Mouse (Mus musculus) stomach, embryonic 15.5 days (tissue): ENCODE data around the gene Rad9a. TPM values are rescaled to one million over a fixed set of nuclear protein-coding genes. Genes with fewer than 3 reads are reported as not detected.
A peak's percentile ranks its signal among the peaks of the same experiment; 100 is the strongest.

Source experiments
- ATAC-seq: fragments of 200-750 bp; cut with Nextera tagmentation; 2 replicates; pipeline ENCODE4 v1.8.0; 2017; ENCODE audit warnings: low read depth, moderate number of reproducible peaks, moderate TSS enrichment; ENCODE audit not compliant: insufficient read depth, low FRiP score
- H3K27ac ChIP-seq: fragments of 300-500 bp; sonication (generic); 2 replicates; pipeline ENCODE4 v1.5.1; 2015; ENCODE audit warnings: mild to moderate bottlenecking, inconsistent platforms
- H3K27me3 ChIP-seq: fragments of 300-500 bp; sonication (generic); replicated peaks from 2 replicates; pipeline ENCODE4 v1.6.1; 2015; ENCODE audit warnings: inconsistent platforms
- H3K36me3 ChIP-seq: fragments of 300-500 bp; sonication (generic); 2 replicates; pipeline ENCODE4 v1.6.1; 2015; ENCODE audit warnings: inconsistent platforms
- H3K4me1 ChIP-seq: fragments of 300-500 bp; sonication (generic); 2 replicates; pipeline ENCODE4 v1.6.1; 2015; ENCODE audit warnings: inconsistent platforms
- H3K4me2 ChIP-seq: fragments of 300-500 bp; sonication (generic); 2 replicates; pipeline ENCODE4 v1.6.1; 2015; ENCODE audit warnings: mild to moderate bottlenecking, inconsistent platforms
- H3K4me3 ChIP-seq: fragments of 300-500 bp; sonication (generic); replicated peaks from 2 replicates; pipeline ENCODE4 v1.5.1; 2015; ENCODE audit warnings: inconsistent platforms
- H3K9ac ChIP-seq: fragments of 300-500 bp; sonication (generic); 2 replicates; pipeline ENCODE4 v1.6.1; 2015; ENCODE audit warnings: inconsistent platforms
- H3K9me3 ChIP-seq: fragments of 300-500 bp; sonication (generic); 2 replicates; pipeline ENCODE4 v1.6.1; 2016; ENCODE audit warnings: inconsistent platforms
- WGBS: fragments of 180-500 bp; shearing (Covaris S2); methylation state at CpG from one replicate; pipeline ENCODE4 v1.1.7; 2015; 5-methylcytosine and 5-hydroxymethylcytosine counted together
- polyA plus RNA-seq: library from polyadenylated mRNA; unstranded; fragments of >200 nt; fragmentation: Nextera tagmentation; extraction: Ambion mirVana; gene quantifications from 2 replicates; pipeline ENCODE4 v1.2.1, GENCODE M21; 2015

Gene Rad9a
- polyA plus RNA-seq, 1 experiment from 2014 or later = 25.4 TPM

DNA sequence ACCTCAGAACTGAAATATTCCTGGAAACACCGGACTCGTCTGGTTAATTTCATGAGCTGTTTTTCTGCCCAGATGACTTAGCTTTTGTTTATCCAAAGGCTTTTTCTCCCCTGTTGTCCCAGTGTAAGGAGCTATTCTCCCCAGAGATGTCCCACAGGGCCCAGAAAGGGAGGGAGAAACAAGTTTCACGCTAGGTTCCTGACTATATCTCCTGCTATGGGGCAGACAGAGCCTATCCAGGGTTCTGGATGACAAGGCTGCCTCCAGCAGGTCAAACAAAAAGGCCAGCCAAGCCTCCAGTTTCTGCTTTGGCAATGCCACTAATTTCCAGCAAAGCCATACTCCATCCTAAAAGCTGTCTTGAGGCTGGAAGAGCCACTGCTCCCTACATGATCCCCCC is 16.4 kb upstream of the Rad9a start:
- Histone ChIP-seq H3K4me1 (peaks cover 67% of the 10 kb centered on the region), H3K4me2 (peak overlapping the region; percentile 92; the same call in 1 of the 2 replicates), H3K27ac (peak overlapping the region; percentile 57), H3K9me3 (no peaks in the 10 kb centered on the region), H3K27me3 (no peaks in the 10 kb centered on the region), H3K4me3 (no peak overlapping the region), H3K9ac (no peak overlapping the region), H3K36me3 (no peaks in the 10 kb centered on the region)
- 30% methylated on average over 3 of the region's 3 CpGs for WGBS
- ATAC-seq = no peak

- peak overlapping the region; percentile 92 for H3K4me2 ChIP-seq
- H3K4me1 ChIP-seq = peaks cover 67% of the 10 kb centered on the region
- WGBS = 15% methylated on average over 5 of the region's 5 CpGs
- peak overlapping the region; percentile 24; the same call in 1 of the 2 replicates for H3K9ac ChIP-seq
- no peak for ATAC-seq
- no peaks in the 10 kb centered on the region for H3K36me3 ChIP-seq
- peak overlapping the region; percentile 57; the same call in 1 of the 2 replicates for H3K4me3 ChIP-seq
- H3K9me3 ChIP-seq = no peaks in the 10 kb centered on the region
- peak overlapping the region; percentile 57 for H3K27ac ChIP-seq
- no peaks in the 10 kb centered on the region for H3K27me3 ChIP-seq
Observed at GRCm38 (mm10) chr19:4217140-4217539, 15.7 kb upstream of the Rad9a start.

- peak overlapping the region; percentile 57 for H3K4me3 ChIP-seq
- peak overlapping the region; percentile 92 for H3K4me2 ChIP-seq
- peaks cover 57% of the 10 kb centered on the region for H3K4me1 ChIP-seq
- ATAC-seq = no peak
- no peaks in the 10 kb centered on the region for H3K27me3 ChIP-seq
- no peaks in the 10 kb centered on the region for H3K9me3 ChIP-seq
- peak overlapping the region; percentile 57 for H3K27ac ChIP-seq
- 11% methylated on average over 14 of the region's 14 CpGs for WGBS
- no peak overlapping the region for H3K9ac ChIP-seq
- no peaks in the 10 kb centered on the region for H3K36me3 ChIP-seq
Observed at GRCm38 (mm10) chr19:4216041-4216685, 14.7 kb upstream of the Rad9a start.

GRCm38 (mm10) chr19:4215451-4215840 is 14.0 kb upstream of the Rad9a start:
- under 1% methylated on average over 16 of the region's 21 CpGs for WGBS
- no peak for ATAC-seq
- Histone ChIP-seq H3K27ac (peak overlapping the region; percentile 92), H3K4me3 (peak overlapping the region; percentile 57), H3K4me2 (peak overlapping the region; percentile 92), H3K4me1 (peaks cover 50% of the 10 kb centered on the region), H3K27me3 (no peaks in the 10 kb centered on the region), H3K9ac (peak overlapping the region; percentile 91; the same call in 1 of the 2 replicates), H3K9me3 (no peaks in the 10 kb centered on the region), H3K36me3 (no peaks in the 10 kb centered on the region)

DNA sequence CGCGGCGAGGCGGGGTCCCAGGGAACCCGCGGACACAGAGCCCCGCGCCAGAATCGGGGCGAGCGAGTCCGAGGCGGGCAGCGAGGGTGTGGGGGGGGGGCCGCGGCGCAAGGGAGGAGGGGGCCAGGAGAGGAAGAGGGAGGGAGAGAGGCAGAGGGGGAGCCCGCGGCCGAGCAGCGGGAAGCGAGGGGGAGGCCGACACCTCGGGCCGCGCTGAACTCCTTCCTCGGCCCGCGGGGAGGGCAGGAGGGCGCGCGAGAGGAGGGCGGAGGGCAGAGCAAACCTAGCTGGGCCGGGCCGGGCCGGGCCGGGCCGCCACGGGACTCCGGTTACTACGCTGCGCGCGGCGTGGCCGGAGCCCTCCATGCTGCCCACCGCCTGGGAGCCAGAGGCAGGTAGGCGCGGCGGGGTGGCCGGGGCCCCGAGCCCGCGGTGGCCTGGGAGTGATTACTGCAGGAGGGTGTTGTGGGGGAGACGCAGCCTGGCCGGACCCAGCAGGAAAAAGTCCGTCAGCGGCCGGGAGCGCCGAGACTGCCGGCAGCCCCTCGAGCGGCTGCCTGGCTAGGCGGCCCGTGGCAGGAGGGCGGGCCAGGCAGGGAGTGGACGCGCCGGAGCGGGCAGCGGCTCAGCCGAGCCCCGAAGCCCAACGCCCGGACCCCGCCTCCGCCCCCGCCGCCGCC is 13.4 kb upstream of the Rad9a start:
- Histone ChIP-seq H3K4me2 (peak overlapping the region; percentile 92), H3K9me3 (no peaks in the 10 kb centered on the region), H3K27ac (peak overlapping the region; percentile 92), H3K9ac (peak overlapping the region; percentile 91), H3K4me1 (peaks cover 45% of the 10 kb centered on the region), H3K27me3 (no peaks in the 10 kb centered on the region), H3K4me3 (peak overlapping the region; percentile 57), H3K36me3 (no peaks in the 10 kb centered on the region)
- ATAC-seq = peak; percentile 25; the same call in 1 of the 2 replicates
- under 1% methylated on average over 63 of the region's 81 CpGs for WGBS

DNA sequence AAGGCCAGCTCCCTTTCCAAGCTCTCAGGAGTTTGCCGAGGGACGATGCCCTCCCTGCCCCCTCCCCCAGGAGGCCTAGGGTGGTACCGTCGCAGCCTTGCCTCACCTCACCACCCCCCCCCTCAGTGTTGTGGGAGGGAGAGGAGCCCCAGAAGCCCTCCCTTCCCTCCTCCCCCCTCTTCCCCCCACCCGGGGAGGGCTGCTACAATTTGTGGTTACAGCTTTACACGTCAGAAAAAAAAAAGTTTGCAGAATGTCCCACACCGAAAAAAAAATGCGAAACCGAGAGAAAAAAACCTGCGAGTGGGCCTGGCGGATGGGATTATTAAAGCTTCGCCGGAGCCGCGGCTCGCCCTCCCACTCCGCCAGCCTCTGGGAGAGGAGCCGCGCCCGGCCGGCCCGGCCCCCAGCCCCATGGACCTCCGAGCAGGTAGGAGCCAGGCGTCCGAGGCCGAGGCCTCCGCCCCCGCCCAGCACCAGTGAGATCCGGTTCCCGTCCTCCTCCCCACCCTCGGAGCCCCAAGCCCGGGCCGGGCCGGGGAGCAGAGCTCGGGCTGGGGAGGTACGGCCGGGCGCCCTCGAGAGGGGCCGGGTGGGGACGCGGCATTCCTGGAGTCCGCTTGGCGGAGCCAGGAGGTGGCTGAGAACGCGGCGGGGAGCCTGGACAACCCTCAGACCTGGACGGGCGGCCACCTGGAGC is 12.8 kb upstream of the Rad9a start, which contains the start of the genes Clcf1 and AC109138.7:
Gene Clcf1, plus strand, starts transcription at position 168 of the 700 bp plus-strand sequence.
Gene AC109138.7, plus strand, starts transcription at position 287 of the 700 bp plus-strand sequence.
- peak within 1 kb of the TSS; percentile 92 for H3K27ac ChIP-seq
- H3K4me3 ChIP-seq = peak within 1 kb of the TSS; percentile 57
- H3K9ac ChIP-seq = peak within 1 kb of the TSS; percentile 91
- H3K36me3 ChIP-seq = no peaks in the 10 kb centered on the region
- peaks cover 42% of the 10 kb centered on the region for H3K4me1 ChIP-seq
- no peaks in the 10 kb centered on the region for H3K9me3 ChIP-seq
- H3K27me3 ChIP-seq = no peaks in the 10 kb centered on the region
- ATAC-seq = peak; percentile 40
- peak within 1 kb of the TSS; percentile 92 for H3K4me2 ChIP-seq
- WGBS = under 1% methylated on average over 46 of the region's 49 CpGs

DNA sequence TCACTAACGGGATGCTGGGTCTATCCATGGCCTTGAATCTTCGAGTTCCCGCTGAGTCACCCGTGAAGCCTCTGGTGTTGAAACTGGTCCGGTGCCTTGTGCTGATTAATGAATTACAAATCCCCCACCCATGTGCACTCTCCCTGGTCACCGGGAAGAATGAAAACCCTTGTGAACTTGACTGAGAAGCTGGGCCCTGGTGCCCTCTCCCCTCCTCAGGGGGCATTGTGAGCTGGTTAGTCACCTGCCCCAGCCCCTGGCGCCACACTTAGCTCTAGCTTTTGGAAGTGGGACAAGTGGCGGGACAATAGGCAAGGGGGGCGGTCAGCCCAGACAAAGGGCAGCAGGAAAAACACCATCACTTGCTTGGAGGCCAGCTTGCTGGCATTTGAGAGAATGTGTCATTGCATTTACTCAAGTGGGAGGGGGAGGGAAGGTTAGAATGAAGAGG is 12.1 kb upstream of the Rad9a start:
- H3K27me3 ChIP-seq = no peaks in the 10 kb centered on the region
- H3K36me3 ChIP-seq = no peaks in the 10 kb centered on the region
- no peaks in the 10 kb centered on the region for H3K9me3 ChIP-seq
- peak overlapping the region; percentile 92 for H3K4me2 ChIP-seq
- ATAC-seq = peak; percentile 3; the same call in 1 of the 2 replicates
- peaks cover 42% of the 10 kb centered on the region for H3K4me1 ChIP-seq
- WGBS = 10% methylated on average over 9 of the region's 9 CpGs
- H3K4me3 ChIP-seq = peak overlapping the region; percentile 57
- H3K9ac ChIP-seq = peak overlapping the region; percentile 91; the same call in 1 of the 2 replicates
- H3K27ac ChIP-seq = peak overlapping the region; percentile 92

- WGBS = 46% methylated on average over 4 of the region's 4 CpGs
- Histone ChIP-seq H3K36me3 (no peaks in the 10 kb centered on the region), H3K4me1 (peaks cover 33% of the 10 kb centered on the region), H3K4me3 (no peak overlapping the region), H3K27ac (no peak overlapping the region), H3K4me2 (no peak overlapping the region), H3K27me3 (no peaks in the 10 kb centered on the region), H3K9me3 (no peaks in the 10 kb centered on the region), H3K9ac (no peak overlapping the region)
- no peak for ATAC-seq
Observed at GRCm38 (mm10) chr19:4211891-4212588, 10.6 kb upstream of the Rad9a start.

GRCm38 (mm10) chr19:4208563-4208962 is 7.1 kb upstream of the Rad9a start:
- no peak overlapping the region for H3K4me3 ChIP-seq
- H3K9me3 ChIP-seq = no peaks in the 10 kb centered on the region
- H3K27ac ChIP-seq = no peak overlapping the region
- no peak overlapping the region for H3K9ac ChIP-seq
- 76% methylated on average over 5 of the region's 5 CpGs for WGBS
- no peaks in the 10 kb centered on the region for H3K36me3 ChIP-seq
- H3K4me2 ChIP-seq = no peak overlapping the region
- ATAC-seq = no peak
- H3K27me3 ChIP-seq = no peaks in the 10 kb centered on the region
- peaks cover 12% of the 10 kb centered on the region for H3K4me1 ChIP-seq

- ATAC-seq = peak; percentile 61; the same call in 1 of the 2 replicates
- 2% methylated on average over 2 of the region's 2 CpGs for WGBS
- peaks cover 6% of the 10 kb centered on the region; the same call in 1 of the 2 replicates for H3K4me1 ChIP-seq
Observed at GRCm38 (mm10) chr19:4206971-4207370, 5.5 kb upstream of the Rad9a start.

DNA sequence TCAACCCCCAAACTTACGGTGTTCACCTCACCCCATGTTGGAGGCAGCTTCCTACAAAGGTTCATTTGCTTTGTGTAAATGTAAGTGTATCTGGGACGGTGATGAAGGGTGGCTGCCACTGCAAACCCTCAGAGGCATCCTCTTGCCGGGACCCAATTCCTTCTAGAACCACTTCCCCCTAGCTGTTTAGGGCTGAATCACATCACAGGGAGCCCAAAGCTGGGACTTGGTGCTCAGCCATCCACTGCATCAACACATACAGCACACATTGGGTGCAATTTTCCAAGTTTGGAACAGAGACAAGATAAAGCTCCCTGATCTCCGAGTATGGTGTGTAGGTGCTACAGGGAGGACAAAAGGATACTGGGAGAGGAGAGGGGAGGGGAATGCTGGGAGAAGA is 3.4 kb upstream of the Rad9a start:
- H3K27me3 ChIP-seq = no peaks in the 10 kb centered on the region
- no peak overlapping the region for H3K4me3 ChIP-seq
- no peak overlapping the region for H3K27ac ChIP-seq
- no peaks in the 10 kb centered on the region for H3K36me3 ChIP-seq
- H3K4me2 ChIP-seq = no peak overlapping the region
- no peaks in the 10 kb centered on the region for H3K9me3 ChIP-seq
- peaks cover 16% of the 10 kb centered on the region; the same call in 1 of the 2 replicates for H3K4me1 ChIP-seq
- ATAC-seq = no peak
- 55% methylated on average over 4 of the region's 4 CpGs for WGBS
- no peak overlapping the region for H3K9ac ChIP-seq

More at GRCm38 (mm10) chr19:4206971-4207370, 5.5 kb upstream of the Rad9a start:
- Histone ChIP-seq H3K9ac (no peak overlapping the region), H3K4me2 (no peak overlapping the region), H3K9me3 (no peaks in the 10 kb centered on the region), H3K27ac (no peak overlapping the region), H3K27me3 (no peaks in the 10 kb centered on the region), H3K4me3 (no peak overlapping the region), H3K36me3 (no peaks in the 10 kb centered on the region)
